Mouse (Mus musculus) retina, adult 2 months (tissue): Measurements from ENCODE around the gene F3.

Source experiments
- DNase-seq: peaks from one replicate; pipeline ENCODE4 v3.0.0-alpha.2; 2012; ENCODE audit warnings: low read depth, low spot score

Gene F3

GRCm38 (mm10) chr3:121722971-121723844 lies at the start of gene F3:
F3 (plus strand) TSS chr3:121723537.
- DNase-seq: no peak

GRCm38 (mm10) chr3:121678935-121679334 lies 44.4 kb upstream of the F3 start:
- DNase-seq: no peak

GRCm38 (mm10) chr3:121679443-121679842 lies 43.9 kb upstream of the F3 start:
- DNase-seq: no peak

GRCm38 (mm10) chr3:121680187-121680586 lies 43.1 kb upstream of the F3 start:
- no peak for DNase-seq

DNA sequence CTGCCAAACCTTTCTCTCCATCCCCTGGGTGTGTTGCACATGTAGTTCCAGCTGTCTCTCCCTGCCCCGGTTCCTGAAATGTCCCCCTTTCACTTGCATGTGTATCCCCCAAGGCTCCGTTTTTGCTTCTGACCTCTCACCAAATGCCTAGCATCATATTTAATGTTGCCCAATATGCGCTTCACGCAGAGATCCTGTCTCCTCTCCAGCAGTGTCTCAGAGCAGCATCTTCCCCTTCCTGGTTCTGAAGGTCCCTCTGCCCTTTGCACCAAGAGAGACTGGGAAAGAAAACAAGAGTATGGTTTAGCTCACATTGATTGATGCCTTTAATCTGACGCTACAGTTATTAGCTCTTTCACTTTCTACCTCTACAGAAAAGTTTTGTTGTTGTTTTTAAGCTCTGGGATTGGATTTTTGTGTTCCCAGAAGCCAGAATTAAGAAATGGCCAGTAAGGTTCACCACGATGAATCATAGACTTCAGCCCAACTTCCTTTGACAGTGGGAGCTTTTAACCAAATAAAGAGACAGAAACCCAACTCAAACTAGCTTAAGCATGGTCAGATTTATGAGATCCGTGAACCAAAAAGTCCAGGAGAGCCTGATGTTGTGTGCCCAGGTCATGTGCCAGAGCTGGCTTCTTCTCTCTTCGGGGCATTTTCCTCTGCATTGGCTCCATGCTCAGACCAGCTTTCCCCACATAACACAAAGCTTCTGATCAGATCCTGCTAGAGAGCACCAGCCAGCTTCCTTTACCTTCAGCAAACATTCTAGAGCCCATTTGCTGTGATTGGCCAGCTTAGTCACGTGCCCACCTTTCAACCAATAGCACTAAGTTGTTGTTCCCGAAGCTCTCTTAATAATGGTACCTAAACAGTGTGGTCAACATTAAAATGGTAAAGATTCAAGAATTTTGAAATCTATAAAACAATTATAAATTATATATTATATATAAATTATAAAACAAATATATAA lies 40.6 kb upstream of the F3 start:
- DNase-seq: no peak

DNA sequence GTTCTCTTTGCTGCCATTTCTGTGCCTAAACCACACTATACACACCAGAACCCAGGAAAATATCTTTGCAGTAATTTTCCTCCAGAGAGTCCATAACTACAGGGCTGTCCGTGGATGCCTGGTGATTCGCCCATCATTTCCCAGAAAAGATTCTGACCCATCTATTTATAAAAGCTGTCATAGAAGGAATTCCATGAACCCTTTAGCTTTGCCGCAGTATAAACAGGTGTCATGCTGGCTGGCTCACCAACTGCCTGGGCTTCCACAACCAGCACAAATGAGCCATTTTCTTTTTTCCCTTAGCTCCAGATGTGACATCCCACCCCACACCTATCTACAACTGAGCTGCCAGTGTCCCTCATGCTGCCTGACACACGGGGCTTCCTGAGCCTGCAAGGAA lies 38.8 kb upstream of the F3 start:
- DNase-seq: no peak

DNA sequence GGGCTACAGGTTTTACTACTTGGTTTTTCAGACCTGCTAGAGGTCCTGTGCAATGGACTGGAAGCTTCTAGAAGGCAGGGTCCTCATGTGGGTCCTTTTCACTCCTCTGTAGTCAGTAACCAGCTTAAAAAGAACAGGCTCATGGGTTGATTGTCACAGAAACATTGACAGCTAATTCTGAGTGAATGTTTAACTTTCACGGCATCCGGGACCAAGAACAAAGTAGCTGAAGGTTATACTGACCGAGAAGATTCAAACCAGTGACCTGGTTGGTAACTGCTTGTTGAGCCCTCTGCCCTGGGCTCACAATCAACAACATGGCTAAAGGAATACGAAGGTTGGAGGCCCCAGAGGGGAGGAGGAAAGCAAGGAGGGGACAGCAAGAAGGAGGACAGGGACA lies 38.4 kb upstream of the F3 start:
- DNase-seq: no peak

- DNase-seq: no peak
These were observed 37.4 kb upstream of the F3 start for GRCm38 (mm10) chr3:121685985-121686384.

GRCm38 (mm10) chr3:121686408-121686911 lies 36.9 kb upstream of the F3 start:
- DNase-seq: no peak

DNA sequence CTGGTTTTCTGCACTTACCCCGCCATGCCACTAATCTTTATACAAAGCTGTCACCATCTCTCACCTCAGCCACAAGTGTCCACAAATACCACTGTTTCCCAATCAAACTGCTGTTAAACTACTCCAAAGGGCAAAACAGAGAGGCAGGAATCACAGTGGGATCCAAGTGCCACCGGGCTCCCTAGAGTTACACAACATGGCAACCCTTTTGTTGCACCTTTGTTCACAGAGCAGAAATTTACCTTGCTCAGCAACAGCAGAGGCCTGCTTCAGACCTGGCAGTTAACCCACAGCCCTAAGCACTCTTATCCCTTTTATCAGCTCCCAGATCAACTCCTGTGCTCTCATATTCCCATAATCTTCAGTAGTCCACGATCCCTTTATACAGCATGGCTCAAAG lies 35.6 kb upstream of the F3 start:
- no peak for DNase-seq

GRCm38 (mm10) chr3:121689029-121689428 lies 34.3 kb upstream of the F3 start:
- DNase-seq: no peak

DNA sequence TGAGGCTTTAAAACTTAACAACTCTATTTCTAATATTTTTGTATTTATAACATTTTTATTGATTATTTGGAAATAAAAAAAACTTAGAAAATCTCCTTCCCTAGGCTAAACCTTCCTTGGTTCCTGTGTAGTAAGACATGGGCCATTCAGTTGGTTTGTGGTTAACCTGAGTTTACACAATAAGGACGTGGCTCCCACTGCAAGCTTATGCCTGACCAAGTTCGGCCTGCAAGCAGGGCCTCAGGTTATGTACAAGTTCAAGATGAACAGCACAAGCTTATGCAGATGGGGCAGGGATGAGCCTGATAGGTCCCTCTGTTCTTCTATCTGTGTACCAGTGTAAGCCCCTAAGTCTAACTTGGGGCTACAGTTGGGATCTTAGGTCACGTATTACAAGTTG lies 33.6 kb upstream of the F3 start:
- no peak for DNase-seq

DNA sequence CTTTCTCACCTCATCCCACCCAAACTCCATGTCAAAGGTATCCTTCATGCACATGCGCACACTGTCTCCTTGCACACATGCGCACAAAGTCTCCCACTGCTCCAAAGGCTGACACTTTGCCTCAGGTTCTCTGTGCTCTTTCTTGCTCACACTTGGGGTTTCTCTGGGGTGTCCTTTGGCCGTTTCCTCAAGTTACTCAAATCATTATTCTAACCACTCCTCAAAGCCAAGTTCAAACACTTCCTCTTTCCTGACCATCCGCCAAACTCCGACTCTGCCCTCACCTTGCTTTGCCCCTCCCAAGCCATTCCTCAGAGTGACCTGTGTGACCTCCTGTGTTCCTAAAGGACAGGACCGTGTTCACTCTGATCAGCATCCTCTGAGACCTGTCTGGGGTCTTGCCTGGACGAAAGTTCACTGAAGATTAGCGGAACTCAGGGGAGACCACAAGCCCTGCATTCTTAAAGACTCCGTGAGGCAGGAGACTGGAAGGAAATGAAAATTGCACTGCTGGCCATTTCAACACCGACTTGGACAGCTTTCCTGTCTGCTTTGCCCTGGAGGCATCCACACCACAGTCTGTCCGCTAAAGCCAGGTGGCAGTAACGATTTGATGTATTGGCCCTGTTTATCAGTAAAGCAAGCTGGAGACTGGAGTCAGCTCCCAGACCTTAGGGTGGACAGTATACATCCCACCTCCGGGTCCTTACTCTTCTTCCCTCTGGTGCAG lies 30.2 kb upstream of the F3 start:
- no peak for DNase-seq

- no peak for DNase-seq
These were observed 29.6 kb upstream of the F3 start for GRCm38 (mm10) chr3:121693746-121694145.

GRCm38 (mm10) chr3:121697169-121697568 lies 26.2 kb upstream of the F3 start:
- no peak for DNase-seq

DNA sequence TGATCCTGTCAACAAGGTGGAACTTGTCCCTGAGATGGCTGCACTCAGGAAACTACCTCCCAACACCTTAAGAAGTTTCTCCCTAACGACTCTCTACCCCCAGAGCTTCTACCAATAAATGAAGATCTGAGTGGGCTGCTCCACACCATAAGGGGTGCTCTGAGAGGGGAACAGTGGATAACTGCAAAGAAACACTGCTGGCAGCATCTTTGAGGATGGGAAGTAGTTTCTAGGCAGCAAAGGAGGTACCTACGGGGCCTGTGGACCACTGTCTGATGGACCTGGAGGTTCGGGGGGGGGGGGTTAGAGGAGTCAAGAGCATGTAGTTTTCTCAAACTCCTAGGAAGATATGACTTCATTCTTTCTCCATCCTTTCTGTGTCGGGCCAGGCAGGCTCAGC lies 23.9 kb upstream of the F3 start:
- no peak for DNase-seq

GRCm38 (mm10) chr3:121699849-121700248 lies 23.5 kb upstream of the F3 start:
- DNase-seq: no peak

GRCm38 (mm10) chr3:121700364-121700952 lies 22.9 kb upstream of the F3 start:
- DNase-seq: no peak

GRCm38 (mm10) chr3:121703155-121703879 lies 20.0 kb upstream of the F3 start:
- DNase-seq: no peak

DNA sequence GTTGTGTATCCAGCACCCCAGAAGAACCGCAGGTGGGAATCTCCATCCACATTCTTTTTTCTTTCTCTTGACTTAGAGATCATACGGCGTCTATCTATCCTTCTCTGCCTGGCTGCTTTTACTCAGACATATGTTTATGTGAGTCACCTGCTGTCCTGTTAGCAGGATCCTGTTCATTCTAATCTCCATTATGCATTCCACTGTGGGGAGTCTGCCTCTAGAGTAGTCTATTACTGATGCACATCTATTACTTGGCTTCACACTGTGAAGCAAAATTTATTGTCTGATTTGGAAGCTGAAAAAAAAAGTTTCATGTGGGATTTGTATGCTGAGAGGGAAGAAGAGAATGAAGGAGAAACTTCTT lies 19.5 kb upstream of the F3 start:
- no peak for DNase-seq

DNA sequence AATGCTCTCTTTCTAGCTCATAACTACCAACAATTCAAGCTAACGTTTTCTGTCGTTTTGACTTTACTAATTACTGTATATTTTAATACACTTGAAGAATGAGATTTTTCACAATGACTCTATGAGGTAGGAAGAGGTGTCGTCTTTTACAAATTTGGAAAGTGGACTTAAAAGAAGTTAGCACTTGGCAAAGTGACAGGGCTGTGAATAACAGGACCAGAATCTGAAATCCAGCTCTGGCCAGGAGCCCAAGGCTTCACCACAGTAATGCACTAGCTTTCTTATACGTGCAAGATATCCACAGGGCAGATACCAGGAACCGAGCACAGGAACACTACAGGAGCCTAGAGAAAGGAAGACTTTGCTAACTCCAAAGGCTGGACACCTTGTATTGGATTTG lies 17.2 kb upstream of the F3 start:
- no peak for DNase-seq
